In genomic region chr19:57313891-57314345, GRCm38 (mm10) we compare ENCODE assay signal across 8 mouse cellular contexts. TPM values are rescaled to one million over a fixed set of nuclear protein-coding genes. Genes with fewer than 3 reads are reported as not detected.
DNase-seq lines count a peak whose midpoint lies in the region; ATAC-seq lines count a peak whose summit lies in the region.
"Had no signal": no experiment of that assay in that cellular context is flagged by ENCODE, and none has a peak within 500 bp of the region (broad histone marks: within the 10 kb centered on the region; RNA-seq: fewer than 3 reads in every experiment).

No protein-coding gene starts in this region.

- H3K27me3 ChIP-seq in embryonic facial prominence, embryonic 11.5 days (ENCODE audit: control insufficient read depth, insufficient read depth, low read length) = peaks cover 2% of the 10 kb centered on the region
- peaks cover 19% of the 10 kb centered on the region; the same call in 1 of the 2 replicates for H3K27me3 ChIP-seq in hindbrain, embryonic 13.5 days
- H3K27me3 ChIP-seq in midbrain, embryonic 16.5 days (ENCODE audit: control insufficient read depth, insufficient read depth, low read depth, low read length) = no peaks in the 10 kb centered on the region

- intact Hi-C loops in left cerebral cortex, postnatal 10 days (cut with DNase I) = no loop called here

- H3K9ac ChIP-seq in embryonic facial prominence, embryonic 11.5 days (replicated peaks; ENCODE audit: low read length) = no peak overlapping the region; the same call in 1 of the 2 replicates
- H3K9ac ChIP-seq in hindbrain, embryonic 13.5 days = peak overlapping the region; percentile 86
- H3K9ac ChIP-seq in midbrain, embryonic 16.5 days (ENCODE audit: low read depth, low read length) = peak overlapping the region; percentile 87

- peak overlapping the region; percentile 38 for H3K4me3 ChIP-seq in embryonic facial prominence, embryonic 11.5 days (ENCODE audit: low read depth, low read length)
- peak overlapping the region; percentile 72 for H3K4me3 ChIP-seq in hindbrain, embryonic 13.5 days
- H3K4me3 ChIP-seq in midbrain, embryonic 16.5 days (ENCODE audit: low read depth, low read length) = peak overlapping the region; percentile 52

- no peaks in the 10 kb centered on the region for H3K9me3 ChIP-seq in embryonic facial prominence, embryonic 11.5 days (replicated peaks; ENCODE audit: control insufficient read depth, low read length)
- H3K9me3 ChIP-seq in hindbrain, embryonic 13.5 days = no peaks in the 10 kb centered on the region
- H3K9me3 ChIP-seq in midbrain, embryonic 16.5 days (replicated peaks; ENCODE audit: control insufficient read depth, low read length, poor library complexity, severe bottlenecking) = no peaks in the 10 kb centered on the region
- H3K9me3 ChIP-seq: megakaryocyte, embryonic 14.5 days had no signal

- H3K4me1 ChIP-seq in embryonic facial prominence, embryonic 11.5 days (ENCODE audit: control insufficient read depth, insufficient read depth, low read length) = no peaks in the 10 kb centered on the region
- peaks cover 17% of the 10 kb centered on the region for H3K4me1 ChIP-seq in hindbrain, embryonic 13.5 days (replicated peaks)
- H3K4me1 ChIP-seq in midbrain, embryonic 16.5 days (ENCODE audit: control insufficient read depth, insufficient read depth, low read length) = peaks cover 4% of the 10 kb centered on the region; the same call in 1 of the 2 replicates

- DNase-seq in left cerebral cortex, adult 11 months (ENCODE audit: low spot score) = peak; percentile 25
- no peak for DNase-seq in left cerebral cortex, postnatal 10 days (ENCODE audit: extremely low spot score in 1 of 2, low spot score in 2 of 2)
- DNase-seq in embryonic facial prominence, embryonic 11.5 days (ENCODE audit: low spot score) = no peak
- DNase-seq in gastrocnemius, adult 8-10 months (ENCODE audit: low spot score in 2 of 2) = no peak
- DNase-seq in cerebellum, postnatal 14 days = no peak

- H3K27ac ChIP-seq in embryonic facial prominence, embryonic 11.5 days (replicated peaks; ENCODE audit: low read depth, low read length) = no peak overlapping the region
- H3K27ac ChIP-seq in hindbrain, embryonic 13.5 days = peak overlapping the region; percentile 89
- peak overlapping the region; percentile 90 for H3K27ac ChIP-seq in midbrain, embryonic 16.5 days (ENCODE audit: low read length)

- peak overlapping the region; percentile 90 for H3K4me2 ChIP-seq in embryonic facial prominence, embryonic 11.5 days (ENCODE audit: low read depth, low read length)
- peak overlapping the region; percentile 95 for H3K4me2 ChIP-seq in hindbrain, embryonic 13.5 days
- peak overlapping the region; percentile 70 for H3K4me2 ChIP-seq in midbrain, embryonic 16.5 days (ENCODE audit: low read length)

- ATAC-seq in embryonic facial prominence, embryonic 11.5 days (replicated peaks; ENCODE audit: insufficient number of reproducible peaks, low FRiP score, low TSS enrichment, low read depth) = no peak
- ATAC-seq in hindbrain, embryonic 13.5 days (ENCODE audit: low FRiP score) = no peak
- ATAC-seq in midbrain, embryonic 16.5 days = no peak

- H3K36me3 ChIP-seq in embryonic facial prominence, embryonic 11.5 days (replicated peaks; ENCODE audit: control insufficient read depth, insufficient read depth, low read depth, low read length) = no peaks in the 10 kb centered on the region
- no peaks in the 10 kb centered on the region for H3K36me3 ChIP-seq in hindbrain, embryonic 13.5 days
- no peaks in the 10 kb centered on the region for H3K36me3 ChIP-seq in midbrain, embryonic 16.5 days (ENCODE audit: control insufficient read depth, insufficient read depth, low read length)

- WGBS in embryonic facial prominence, embryonic 11.5 days = 76% methylated on average over 3 of the region's 3 CpGs
- WGBS in hindbrain, embryonic 13.5 days = 47% methylated on average over 3 of the region's 3 CpGs
- WGBS in midbrain, embryonic 16.5 days = 45% methylated on average over 3 of the region's 3 CpGs

RNA-seq across cellular contexts. Expression of gene Ablim1, which starts 0.8 kb away (rescaled TPM):
- total RNA-seq in left cerebral cortex, postnatal 10 days (2021) = 100 to 1,000 TPM; 126 to 136 TPM
- polyA plus RNA-seq in embryonic facial prominence, embryonic 11.5 days (2014; fragmentation: Nextera tagmentation; extraction: Ambion mirVana) = 22.8 and 24.2 TPM in 2 replicates
- polyA plus RNA-seq in hindbrain, embryonic 13.5 days (2015; fragmentation: Nextera tagmentation; extraction: Ambion mirVana) = 37.9 and 40.2 TPM in 2 replicates
- 64.1 and 66.2 TPM in 2 replicates for polyA plus RNA-seq in midbrain, embryonic 16.5 days (2015; fragmentation: Nextera tagmentation; extraction: Ambion mirVana)
- 10 to 100 TPM; 37.8 to 51.1 (median 48.1) TPM for total RNA-seq in gastrocnemius, adult 8-10 months (2022)

RNA-seq across cellular contexts. Expression of gene Fam160b1, which starts 46.6 kb away (rescaled TPM):
- 10 to 100 TPM; 23.2 to 24.6 TPM for total RNA-seq in left cerebral cortex, postnatal 10 days (2021)
- 14.9 and 16.4 TPM in 2 replicates for polyA plus RNA-seq in embryonic facial prominence, embryonic 11.5 days (2014; fragmentation: Nextera tagmentation; extraction: Ambion mirVana)
- polyA plus RNA-seq in hindbrain, embryonic 13.5 days (2015; fragmentation: Nextera tagmentation; extraction: Ambion mirVana) = 13.5 and 13.7 TPM in 2 replicates
- 12.6 and 13.1 TPM in 2 replicates for polyA plus RNA-seq in midbrain, embryonic 16.5 days (2015; fragmentation: Nextera tagmentation; extraction: Ambion mirVana)
- 10 to 100 TPM in 3 of 4 experiments, 1 to 10 TPM in 1; 10.0 to 12.1 (median 12.0) TPM for total RNA-seq in gastrocnemius, adult 8-10 months (2022)
